Mouse (Mus musculus) midbrain, embryonic 14.5 days (tissue): ENCODE measurements around the gene Runx3. TPM values are rescaled to one million over a fixed set of nuclear protein-coding genes. Genes with fewer than 3 reads are reported as not detected.

Experiments used
- ATAC-seq: fragments of 200-750 bp; cut with Nextera tagmentation; 2 replicates; pipeline ENCODE4 v1.8.0; 2017; ENCODE audit warnings: moderate number of reproducible peaks, moderate library complexity; ENCODE audit not compliant: low FRiP score, low TSS enrichment
- DNase-seq: peaks from one replicate; pipeline ENCODE4 v3.0.0-alpha.2; 2015
- H3K27ac ChIP-seq: fragments of 300-500 bp; sonication (generic); replicated peaks from 2 replicates; pipeline ENCODE4 v1.5.1; 2014; ENCODE audit warnings: mild to moderate bottlenecking, low read depth, low read length, moderate library complexity
- H3K27me3 ChIP-seq: fragments of 300-500 bp; sonication (generic); 2 replicates; pipeline ENCODE4 v1.6.1; 2014; ENCODE audit warnings: low read length, control low read depth, mixed read lengths; ENCODE audit not compliant: control insufficient read depth, insufficient read depth
- H3K36me3 ChIP-seq: fragments of 300-500 bp; sonication (generic); 2 replicates; pipeline ENCODE4 v1.6.1; 2014; ENCODE audit warnings: low read length, control low read depth; ENCODE audit not compliant: control insufficient read depth, insufficient read depth
- H3K4me1 ChIP-seq: fragments of 300-500 bp; sonication (generic); 2 replicates; pipeline ENCODE4 v1.6.1; 2014; ENCODE audit warnings: mild to moderate bottlenecking, antibody characterized with exemption, low read length, control low read depth; ENCODE audit not compliant: control insufficient read depth, insufficient read depth
- H3K4me2 ChIP-seq: fragments of 300-500 bp; sonication (generic); 2 replicates; pipeline ENCODE4 v1.6.1; 2014; ENCODE audit warnings: mild to moderate bottlenecking, low read length, moderate library complexity
- H3K4me3 ChIP-seq: fragments of 300-500 bp; sonication (generic); replicated peaks from 2 replicates; pipeline ENCODE4 v1.5.1; 2014; ENCODE audit warnings: low read depth, low read length
- H3K9ac ChIP-seq: fragments of 300-500 bp; sonication (generic); replicated peaks from 2 replicates; pipeline ENCODE4 v1.6.1; 2014; ENCODE audit warnings: mild to moderate bottlenecking, low read length, moderate library complexity
- H3K9me3 ChIP-seq: fragments of 300-500 bp; sonication (generic); 2 replicates; pipeline ENCODE4 v1.6.1; 2016; ENCODE audit warnings: low read length, control low read depth, mixed read lengths; ENCODE audit not compliant: control insufficient read depth
- WGBS: fragments of 180-500 bp; shearing (Covaris S2); extraction: QIAGEN DNeasy Blood & Tissue Kit; methylation state at CpG from one replicate; pipeline ENCODE4 v1.1.7; 2014; 5-methylcytosine and 5-hydroxymethylcytosine counted together
- polyA plus RNA-seq: library from polyadenylated mRNA; unstranded; fragments of >200 nt; fragmentation: Nextera tagmentation; extraction: Ambion mirVana; gene quantifications from 2 replicates; pipeline ENCODE4 v1.2.1, GENCODE M21; 2014

Runx3 gene
- polyA plus RNA-seq, 1 experiment from 2014 or later: not detected

GRCm38 (mm10) chr4:135156531-135156930 is 36.1 kb downstream of the Runx3 start:
- Histone ChIP-seq H3K4me1 (no peaks in the 10 kb centered on the region), H3K9ac (no peak overlapping the region), H3K9me3 (no peaks in the 10 kb centered on the region), H3K36me3 (no peaks in the 10 kb centered on the region), H3K4me3 (no peak overlapping the region), H3K27ac (no peak overlapping the region), H3K4me2 (no peak overlapping the region), H3K27me3 (peaks cover 78% of the 10 kb centered on the region)
- DNase-seq (no peak), ATAC-seq (no peak)
- 8% methylated on average over 6 of the region's 6 CpGs for WGBS

GRCm38 (mm10) chr4:135157329-135157728 is 36.9 kb downstream of the Runx3 start:
- no peak overlapping the region for H3K4me3 ChIP-seq
- H3K4me2 ChIP-seq: no peak overlapping the region
- 8% methylated on average over 6 of the region's 6 CpGs for WGBS
- no peak overlapping the region for H3K27ac ChIP-seq
- no peaks in the 10 kb centered on the region for H3K4me1 ChIP-seq
- H3K9ac ChIP-seq: no peak overlapping the region
- peaks cover 71% of the 10 kb centered on the region for H3K27me3 ChIP-seq
- H3K36me3 ChIP-seq: no peaks in the 10 kb centered on the region
- no peak for DNase-seq
- no peak for ATAC-seq
- H3K9me3 ChIP-seq: no peaks in the 10 kb centered on the region

GRCm38 (mm10) chr4:135158724-135159409 is 38.4 kb downstream of the Runx3 start:
- 5% methylated on average over 9 of the region's 9 CpGs for WGBS
- H3K4me1 ChIP-seq: no peaks in the 10 kb centered on the region
- H3K27me3 ChIP-seq: peaks cover 56% of the 10 kb centered on the region
- H3K9ac ChIP-seq: no peak overlapping the region
- DNase-seq (no peak), ATAC-seq (no peak)
- H3K27ac ChIP-seq: no peak overlapping the region
- H3K4me2 ChIP-seq: no peak overlapping the region
- H3K4me3 ChIP-seq: no peak overlapping the region
- no peaks in the 10 kb centered on the region for H3K9me3 ChIP-seq
- H3K36me3 ChIP-seq: no peaks in the 10 kb centered on the region

DNA sequence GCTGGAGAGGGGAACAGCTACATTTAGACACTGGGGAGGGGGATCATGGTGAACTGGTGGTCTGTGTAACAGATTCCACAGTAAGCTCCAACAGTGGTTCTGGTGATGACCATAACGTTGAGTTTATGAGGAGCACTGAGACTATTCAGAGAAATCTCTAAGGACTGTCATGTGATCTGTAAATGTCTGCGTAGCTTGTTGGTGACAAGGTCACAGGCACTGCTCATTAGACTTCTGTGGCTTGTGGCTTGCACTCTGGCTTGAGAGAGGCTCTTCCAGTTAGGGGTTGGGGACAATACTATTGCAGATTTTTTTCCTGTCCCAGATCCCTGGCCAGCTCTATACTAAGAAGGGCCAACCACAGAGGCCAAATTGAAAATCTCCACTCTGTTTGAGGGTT is 39.2 kb downstream of the Runx3 start:
- Histone ChIP-seq H3K36me3 (no peaks in the 10 kb centered on the region), H3K4me2 (no peak overlapping the region), H3K27ac (no peak overlapping the region), H3K27me3 (peaks cover 54% of the 10 kb centered on the region), H3K4me3 (no peak overlapping the region), H3K4me1 (no peaks in the 10 kb centered on the region), H3K9me3 (no peaks in the 10 kb centered on the region), H3K9ac (no peak overlapping the region)
- ATAC-seq (no peak), DNase-seq (no peak)
- 73% methylated on average over 2 of the region's 2 CpGs for WGBS

DNA sequence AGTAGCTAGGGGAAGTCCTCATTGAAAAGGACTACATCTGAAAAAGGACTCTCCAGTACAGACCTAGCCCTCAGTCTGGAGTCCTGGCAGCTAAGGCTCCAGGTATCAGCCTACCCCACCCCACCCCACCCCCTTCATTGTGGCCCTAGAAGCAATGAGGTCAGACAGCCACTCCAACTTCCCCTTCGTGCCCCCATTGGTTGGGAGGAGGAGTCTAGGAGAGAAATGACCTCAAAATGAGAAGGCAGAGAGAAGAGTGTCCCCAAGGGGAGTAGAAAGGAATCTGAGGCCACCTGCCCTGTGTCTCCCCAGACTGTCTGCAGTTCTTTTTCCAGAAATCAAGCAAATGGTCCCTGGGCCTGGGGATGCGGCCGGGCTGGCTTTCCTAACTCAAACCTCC is 39.7 kb downstream of the Runx3 start:
- DNase-seq (no peak), ATAC-seq (no peak)
- WGBS: 73% methylated on average over 3 of the region's 3 CpGs

GRCm38 (mm10) chr4:135161441-135161840 is 41.0 kb downstream of the Runx3 start:
- Histone ChIP-seq H3K4me2 (no peak overlapping the region), H3K4me1 (0 out of 2 replicates have a peak, but pooled peaks cover 4% of the 10 kb centered on the region), H3K4me3 (no peak overlapping the region), H3K9me3 (no peaks in the 10 kb centered on the region), H3K36me3 (no peaks in the 10 kb centered on the region), H3K27me3 (peaks cover 49% of the 10 kb centered on the region), H3K27ac (no peak overlapping the region), H3K9ac (no peak overlapping the region)
- 90% methylated on average over 11 of the region's 11 CpGs for whole genome bisulfite sequencing
- no peak for ATAC-seq
- no peak for DNase-seq

More for the DNA sequence above, 39.7 kb downstream of the Runx3 start:
- H3K4me1 ChIP-seq: no peaks in the 10 kb centered on the region
- peaks cover 51% of the 10 kb centered on the region for H3K27me3 ChIP-seq
- H3K4me2 ChIP-seq: no peak overlapping the region
- no peak overlapping the region for H3K27ac ChIP-seq
- no peak overlapping the region for H3K9ac ChIP-seq
- no peaks in the 10 kb centered on the region for H3K36me3 ChIP-seq
- H3K4me3 ChIP-seq: no peak overlapping the region
- no peaks in the 10 kb centered on the region for H3K9me3 ChIP-seq

- H3K36me3 ChIP-seq: no peaks in the 10 kb centered on the region
- no peak overlapping the region for H3K4me2 ChIP-seq
- WGBS: 61% methylated on average over 6 of the region's 6 CpGs
- DNase-seq: no peak
- H3K27me3 ChIP-seq: peaks cover 41% of the 10 kb centered on the region
- peaks cover 12% of the 10 kb centered on the region for H3K4me1 ChIP-seq
- H3K9me3 ChIP-seq: no peaks in the 10 kb centered on the region
- ATAC-seq: no peak
- no peak overlapping the region for H3K9ac ChIP-seq
- H3K4me3 ChIP-seq: no peak overlapping the region
- no peak overlapping the region for H3K27ac ChIP-seq
These were observed 45.3 kb downstream of the Runx3 start for GRCm38 (mm10) chr4:135165761-135166160.

DNA sequence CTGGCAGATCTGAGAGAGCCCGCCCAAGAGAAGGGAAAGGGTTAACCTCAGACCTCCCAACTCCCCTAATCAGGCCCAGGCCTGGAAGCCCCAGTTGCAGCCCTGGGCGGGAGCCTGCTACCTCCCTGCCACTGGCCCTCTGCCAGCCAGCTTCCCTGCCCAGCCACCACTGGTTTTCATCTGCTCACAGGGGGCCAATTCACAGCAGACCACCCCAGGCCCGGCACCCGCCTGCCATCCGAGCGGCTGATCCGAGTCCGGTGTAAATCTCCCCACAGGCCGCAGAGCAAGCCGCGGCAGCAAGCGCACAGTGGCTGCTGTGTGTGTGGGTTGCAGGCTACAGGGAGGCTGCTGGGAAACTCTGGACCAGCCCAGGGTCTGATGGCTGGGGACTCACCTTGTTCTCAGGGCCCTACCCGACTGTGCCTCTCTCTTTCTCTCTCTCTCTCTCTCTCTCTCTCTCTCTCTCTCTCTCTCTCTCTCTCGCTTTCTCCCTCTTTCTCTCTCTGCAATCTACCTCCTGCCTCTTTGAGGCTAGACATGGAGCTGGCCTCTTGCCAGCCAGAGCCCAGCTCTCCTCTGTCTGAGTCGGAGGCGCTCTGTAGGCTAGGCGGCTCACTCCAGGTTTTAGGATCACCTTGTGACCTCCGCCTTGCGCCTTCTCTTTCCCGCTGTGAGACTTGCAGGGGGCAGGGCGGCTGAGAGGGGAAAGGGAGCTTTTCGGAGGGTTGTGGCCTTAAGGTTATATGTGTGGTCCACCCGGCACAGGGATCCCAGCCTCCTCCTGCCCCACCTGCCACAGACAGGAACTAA is 46.2 kb downstream of the Runx3 start:
- peak overlapping the region; percentile 6; the same call in 1 of the 2 replicates for H3K9ac ChIP-seq
- no peaks in the 10 kb centered on the region for H3K9me3 ChIP-seq
- H3K4me2 ChIP-seq: peak overlapping the region; percentile 33
- ATAC-seq (peak; percentile 14; the same call in 1 of the 2 replicates), DNase-seq (peak; percentile 71)
- H3K36me3 ChIP-seq: no peaks in the 10 kb centered on the region
- 0 out of 2 replicates have a peak overlapping the region, but pooled peaks have one; percentile 20 for H3K27ac ChIP-seq
- H3K4me1 ChIP-seq: peaks cover 12% of the 10 kb centered on the region
- no peak overlapping the region for H3K4me3 ChIP-seq
- 2% methylated on average over 23 of the region's 23 CpGs for WGBS
- H3K27me3 ChIP-seq: peaks cover 41% of the 10 kb centered on the region
